Mouse (Mus musculus) heart, postnatal 14 days (tissue): Measurements from ENCODE around the gene Ankrd11. TPM values are rescaled to one million over a fixed set of nuclear protein-coding genes. Genes with fewer than 3 reads are reported as not detected.

Experiments used
- DNase-seq, 2 experiments: peaks; one replicate each; pipeline ENCODE4 v3.0.0; 2021 to 2022
- intact Hi-C: fragments of 180-260 bp; cut with DNase I; formaldehyde crosslinking; loops from one replicate; pipeline ENCODE4 v1.15.1; 2025
- total RNA-seq, 2 experiments: library from RNA; stranded (reverse); gene quantifications; 2 replicates each; pipeline ENCODE4 v1.2.3; 2021

Gene Ankrd11
- total RNA-seq, 2 experiments from 2014 or later = 75.3 to 80.8 TPM

DNA sequence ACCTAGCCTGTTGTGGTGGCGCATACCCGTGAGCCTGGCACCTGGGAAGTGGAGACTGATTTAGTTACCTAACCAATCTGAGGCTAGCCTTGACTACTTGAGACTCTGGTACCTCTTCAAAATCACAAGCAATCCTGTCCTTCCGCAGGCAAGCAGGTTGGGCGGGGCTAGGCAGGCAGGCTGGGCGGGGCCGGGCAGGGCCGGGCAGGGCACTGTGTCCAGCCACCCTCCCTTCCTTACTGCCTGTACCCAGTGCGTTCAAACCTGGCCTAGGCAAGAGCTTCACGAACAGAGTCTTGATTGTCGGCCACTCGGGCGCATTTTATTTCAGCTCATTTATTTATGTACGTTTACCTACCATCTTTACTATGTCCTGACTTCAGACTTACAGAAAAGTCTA, 182.2 kb downstream of the Ankrd11 start:
- intact Hi-C loops = no loop called here

DNA sequence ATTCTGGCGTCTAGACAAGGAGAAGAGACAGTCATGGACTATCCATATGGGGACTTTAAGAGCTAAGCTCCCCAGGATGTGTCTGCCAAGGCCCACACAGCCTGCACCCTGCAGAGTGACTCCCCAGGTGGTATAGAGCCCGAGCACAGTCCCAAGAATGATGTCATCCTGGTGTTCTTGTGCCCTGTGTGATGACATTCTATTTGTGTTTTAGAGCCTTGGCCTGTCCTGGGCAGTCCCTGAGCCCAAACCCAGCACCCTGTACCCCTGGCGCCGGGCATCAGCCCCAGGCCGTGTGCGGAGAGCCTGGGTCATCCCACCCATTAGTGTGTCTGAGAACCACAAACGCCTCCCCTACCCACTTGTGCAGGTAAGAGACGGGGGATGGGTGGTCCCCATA, 185.8 kb downstream of the Ankrd11 start:
- intact Hi-C loops = no loop called here
- no peak for DNase-seq

More for the DNA sequence above, 182.2 kb downstream of the Ankrd11 start:
- no peak for DNase-seq

DNA sequence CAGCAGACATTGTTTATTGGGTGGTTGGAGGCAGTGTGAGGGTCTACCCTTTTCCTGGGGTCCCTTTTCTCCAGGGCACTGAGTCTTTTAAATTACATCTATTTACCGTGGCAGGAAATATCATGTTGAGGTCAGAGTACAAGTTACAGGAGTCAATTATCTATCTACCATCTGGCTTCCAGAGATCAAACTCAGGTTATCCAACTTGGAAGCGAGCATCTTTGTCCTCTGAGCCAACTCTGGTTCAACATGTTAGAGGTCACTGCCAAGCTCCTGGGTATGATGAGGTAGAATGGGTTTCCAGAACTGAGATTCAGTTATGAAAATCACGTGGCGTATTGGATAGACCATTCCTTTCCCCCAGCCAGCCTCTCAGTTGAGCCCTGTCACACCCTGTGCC, 187.0 kb downstream of the Ankrd11 start:
- no peak for DNase-seq
- intact Hi-C loops = no loop called here

DNA sequence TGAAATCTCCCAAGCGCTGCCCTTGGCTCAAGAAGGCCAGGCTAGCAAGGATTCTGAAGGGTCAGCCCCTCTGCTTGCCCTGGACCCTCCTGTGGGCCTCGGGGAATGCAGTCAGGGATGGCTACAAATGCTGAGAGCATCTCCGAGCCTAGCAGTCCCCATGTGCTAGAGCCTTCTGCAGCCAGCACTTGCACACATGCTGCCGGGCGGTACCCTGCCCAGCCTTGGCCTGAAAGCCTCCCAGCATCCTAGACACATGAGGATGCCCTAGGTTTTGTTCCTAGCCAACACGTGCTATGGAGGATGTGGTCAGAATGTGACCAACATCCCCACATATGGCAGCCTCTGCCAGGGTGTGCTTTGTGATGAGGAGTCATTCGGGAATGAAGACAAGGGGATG, 187.7 kb downstream of the Ankrd11 start:
- intact Hi-C loops = no loop called here

DNA sequence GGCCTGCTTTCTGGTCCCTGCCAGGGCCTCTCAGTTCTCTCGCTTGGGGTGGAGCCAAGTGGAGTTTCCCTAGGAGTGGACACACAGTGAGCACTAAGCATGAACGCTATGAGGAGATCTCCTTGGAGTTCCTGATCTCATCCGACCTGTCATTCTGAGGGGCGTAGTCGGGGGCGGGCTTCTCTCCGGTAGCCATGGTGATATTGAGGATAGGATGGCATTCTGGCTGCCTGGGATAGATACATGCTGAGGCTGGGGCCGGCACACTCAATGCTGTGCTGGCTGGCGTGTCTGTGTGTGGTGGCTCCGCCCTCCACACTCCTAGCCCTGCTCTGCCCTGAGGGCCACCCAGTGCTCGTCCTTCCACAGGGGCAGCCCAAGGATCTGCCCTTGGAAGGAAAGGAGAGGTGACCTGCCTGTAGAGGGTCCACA, 188.7 kb downstream of the Ankrd11 start:
- intact Hi-C loops = no loop called here
- peak in 1 of 2 experiments; percentile 30 for DNase-seq

More for the DNA sequence above, 187.7 kb downstream of the Ankrd11 start:
- no peak for DNase-seq

DNA sequence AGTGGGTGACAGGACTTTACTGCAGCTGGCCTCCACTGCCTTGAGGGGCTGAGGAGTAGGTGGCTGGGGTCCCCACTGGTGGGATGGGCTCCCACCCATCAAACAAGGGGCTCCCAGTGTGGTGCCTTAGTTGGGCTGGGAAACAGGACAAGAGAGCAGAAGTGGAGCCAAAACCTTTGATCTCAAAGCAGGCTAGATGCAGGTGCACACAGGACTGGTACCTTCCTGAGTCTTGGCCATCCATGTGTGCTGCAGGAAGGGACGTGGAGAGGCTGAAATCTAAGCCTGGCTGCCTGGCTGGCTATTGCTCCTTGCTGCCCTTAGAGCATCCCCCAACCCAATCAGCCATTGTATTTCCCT, 189.6 kb downstream of the Ankrd11 start:
- intact Hi-C loops = no loop called here
- DNase-seq = no peak

DNA sequence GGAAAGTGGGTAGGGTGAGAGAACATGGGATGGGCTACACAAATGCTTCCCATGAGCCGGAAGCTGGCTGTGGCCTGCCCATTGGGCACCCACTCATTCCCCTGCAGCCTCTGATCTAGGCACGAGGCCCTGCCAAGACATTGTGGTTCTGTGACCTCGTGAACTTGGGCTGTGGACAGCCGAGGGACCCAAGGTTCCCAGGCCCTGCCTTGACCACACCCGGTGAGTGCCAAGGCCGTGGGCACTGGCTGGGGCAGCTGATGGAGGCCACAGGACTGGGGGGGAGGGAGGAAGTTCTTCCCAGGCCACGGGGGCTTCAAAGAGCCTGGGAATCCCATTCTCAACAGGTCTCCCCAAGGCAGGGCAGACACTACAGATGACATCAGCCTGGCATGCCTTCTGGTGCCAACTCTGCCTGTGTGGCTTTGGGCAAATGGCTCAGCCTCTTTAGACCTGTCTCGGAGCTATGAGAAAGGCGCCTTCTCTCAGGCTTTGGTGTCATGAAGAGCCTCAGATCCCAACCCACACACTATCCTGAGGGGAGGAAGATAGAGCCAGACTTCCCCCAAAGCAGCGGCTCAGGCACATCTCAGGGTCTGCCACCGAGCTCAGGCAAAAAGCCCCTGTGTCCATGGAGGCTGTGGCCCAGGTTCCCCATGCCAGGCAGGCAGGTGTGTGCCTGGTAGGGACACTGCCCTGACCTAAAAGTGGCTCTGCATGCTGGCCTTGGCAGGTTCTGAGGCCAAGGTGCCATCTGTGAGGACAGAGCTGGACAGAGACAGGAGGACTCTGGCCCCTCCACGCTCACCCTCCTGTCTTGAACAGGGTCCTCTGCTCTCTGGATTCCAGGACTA, 190.2 kb downstream of the Ankrd11 start:
- DNase-seq = no peak
- intact Hi-C loops = no loop called here

DNA sequence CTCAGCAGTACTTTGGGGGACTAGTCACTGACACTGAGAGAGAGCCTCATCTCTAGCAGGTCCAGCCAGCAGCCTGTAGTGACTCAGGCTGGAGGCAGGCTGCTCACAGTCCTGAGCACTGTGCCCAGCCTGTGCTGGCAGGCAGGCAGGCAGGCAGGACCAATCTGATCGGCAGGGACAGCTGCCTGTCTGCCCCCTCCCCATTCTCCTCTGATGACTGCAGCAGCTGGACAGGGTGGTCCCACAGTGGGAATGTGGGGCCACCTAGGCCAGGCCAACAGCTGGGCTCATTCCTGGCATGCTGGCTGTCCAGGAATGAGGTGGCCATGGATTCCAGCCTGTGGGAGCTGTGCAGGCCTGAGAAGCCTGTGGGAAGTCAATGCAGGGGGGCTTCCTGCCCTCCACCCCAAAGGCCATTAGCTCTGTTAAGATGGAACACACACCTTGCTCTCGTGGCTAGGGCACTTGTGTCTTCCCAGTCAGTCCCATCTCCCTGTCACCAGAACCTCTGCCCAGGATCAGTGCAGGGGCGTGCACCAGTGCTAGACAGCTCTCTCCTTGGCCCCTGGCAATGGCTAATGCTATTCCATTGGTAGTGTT, 191.3 kb downstream of the Ankrd11 start:
- DNase-seq = no peak
- intact Hi-C loops = no loop called here

DNA sequence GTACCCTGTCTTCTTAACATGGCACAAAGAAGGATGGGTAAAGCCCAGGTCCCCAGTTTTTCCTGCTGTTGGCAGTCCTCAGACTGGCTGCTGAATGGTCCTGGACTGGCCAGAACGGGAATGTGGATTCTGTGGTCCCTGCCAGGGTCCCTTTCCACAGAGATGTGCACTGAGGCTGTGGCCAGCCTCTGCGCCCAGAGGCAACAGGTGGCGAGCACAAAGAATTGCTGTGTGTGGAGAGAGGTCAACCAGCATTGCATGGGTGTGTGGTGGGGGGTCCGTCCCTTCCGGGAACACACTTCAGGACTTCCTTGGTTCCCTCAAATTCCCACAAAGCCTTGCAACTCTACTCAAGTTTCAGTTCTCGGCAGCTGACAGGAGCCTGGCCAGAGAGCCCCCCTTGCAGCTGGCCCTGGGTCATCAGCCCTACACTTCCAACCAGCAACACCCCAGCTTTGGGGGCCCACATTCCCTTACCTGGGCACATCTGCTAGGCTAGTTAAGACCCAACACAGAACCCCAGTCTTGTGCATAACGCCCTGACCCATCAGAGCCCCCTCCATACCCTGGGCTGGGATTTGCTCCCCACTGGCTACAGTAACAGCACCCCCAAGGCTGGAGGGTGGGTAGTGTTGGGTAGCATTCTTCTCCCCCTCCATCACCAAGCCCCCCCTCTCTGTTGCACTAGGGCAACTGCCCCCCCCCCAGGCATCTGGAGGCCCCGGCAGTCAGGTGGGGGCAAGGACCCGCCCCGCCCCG, 192.7 kb downstream of the Ankrd11 start:
- intact Hi-C loops = no loop called here
- DNase-seq = no peak

DNA sequence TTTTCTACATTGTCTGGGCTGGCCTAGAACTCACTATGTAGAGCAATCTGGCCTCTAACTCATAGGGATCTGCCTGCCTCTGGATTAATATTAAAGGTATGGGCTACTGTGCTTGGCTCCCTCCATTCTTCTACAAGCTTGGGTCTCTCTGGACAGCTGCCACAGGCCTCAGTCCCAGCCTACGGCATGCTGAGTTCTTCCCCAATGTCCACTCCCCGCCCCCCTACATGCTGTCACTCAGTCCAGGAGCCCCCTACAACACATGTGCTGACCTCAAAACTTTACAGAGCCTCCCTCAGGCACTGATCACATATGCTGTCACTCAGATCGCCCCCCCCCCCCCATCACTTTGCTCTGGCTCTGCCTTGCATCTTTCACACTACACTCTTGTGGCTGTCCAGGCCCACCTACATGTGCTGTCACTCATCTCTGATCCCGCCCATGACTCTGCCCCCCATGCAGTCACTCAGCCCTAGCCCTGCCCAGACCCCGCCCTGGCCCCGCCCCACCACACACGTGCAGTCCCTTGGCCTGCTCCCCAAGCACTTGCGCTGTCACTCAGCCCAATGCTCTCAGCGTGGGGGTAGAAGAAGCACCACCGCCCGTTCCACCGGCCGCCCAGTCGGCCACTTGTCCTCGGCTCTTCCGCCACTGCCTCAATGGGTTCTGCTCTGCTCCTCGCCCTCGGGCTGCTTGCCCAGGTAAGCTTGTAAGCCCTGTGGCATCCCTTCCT, 194.1 kb downstream of the Ankrd11 start, which contains the start of gene Cdh15:
Gene Cdh15 (plus strand): TSS at position 138 of the 733 bp plus-strand sequence.
- intact Hi-C loops = no loop called here
- DNase-seq = peak; percentile 27 to 57

DNA sequence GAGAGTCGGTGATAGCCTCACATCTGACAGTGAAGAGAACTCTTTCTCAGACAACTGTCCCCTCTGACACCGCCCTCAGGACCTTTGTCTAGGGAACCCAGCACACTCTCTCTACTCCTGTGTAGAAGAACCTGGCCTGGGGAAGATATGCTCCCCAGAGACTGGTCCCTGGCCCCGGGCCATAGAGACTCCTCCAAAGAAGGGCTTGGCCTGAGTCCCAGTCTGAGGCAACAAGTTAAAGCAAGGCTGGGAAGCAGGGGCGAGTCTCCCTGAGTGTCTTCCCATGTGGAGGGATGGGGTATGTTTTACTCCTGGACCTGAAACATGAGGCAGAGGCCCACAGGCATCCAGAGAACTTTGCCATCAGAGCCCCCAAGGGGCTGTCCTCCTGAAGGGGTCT, 196.4 kb downstream of the Ankrd11 start:
- intact Hi-C loops = no loop called here
- DNase-seq = peak; percentile 43 to 66

DNA sequence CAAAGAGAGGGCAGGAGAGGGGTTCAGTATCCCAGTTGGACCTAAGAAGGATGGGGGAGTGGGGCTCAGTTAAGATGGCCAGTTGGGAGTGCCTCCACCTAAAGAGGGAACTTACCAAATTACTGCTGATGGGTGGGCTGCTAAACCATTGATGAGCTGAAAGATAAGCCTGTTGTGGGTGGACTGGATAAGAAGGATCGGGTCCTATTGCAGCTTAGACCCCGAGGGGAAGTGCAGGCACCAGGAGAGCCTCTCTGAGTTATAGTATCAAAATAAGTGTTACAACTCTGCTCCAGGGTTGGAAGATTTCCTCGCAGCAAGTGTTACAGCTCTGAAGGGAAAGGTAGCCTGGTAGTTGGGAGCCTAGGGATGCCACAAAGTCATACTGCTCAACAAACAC, 197.9 kb downstream of the Ankrd11 start:
- intact Hi-C loops = no loop called here
- DNase-seq = no peak

DNA sequence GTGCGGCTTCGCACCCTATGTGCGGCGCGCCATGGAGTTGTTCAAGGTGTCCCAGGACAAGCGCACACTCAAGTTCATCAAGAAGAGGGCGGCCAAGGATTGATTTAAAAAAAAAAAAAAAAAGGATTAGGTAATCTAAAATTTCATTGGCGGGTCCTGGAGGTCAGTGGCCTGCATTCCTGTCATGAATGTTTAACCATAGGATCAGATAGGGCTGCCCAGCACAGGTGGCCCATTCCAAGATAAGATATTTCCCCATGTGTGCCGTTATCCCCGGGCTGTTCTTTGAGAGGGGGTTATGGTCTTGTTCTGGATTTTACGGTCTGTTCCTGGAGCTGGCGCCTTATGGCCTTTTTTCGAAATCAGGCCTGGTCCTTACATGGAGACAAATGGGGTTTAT, 205.4 kb downstream of the Ankrd11 start:
- DNase-seq = no peak
- intact Hi-C loops = loop anchor here (5.0 kb wide), 3 partner anchors 231 to 366 kb away; partner anchors contain the start of gene Rpl13

DNA sequence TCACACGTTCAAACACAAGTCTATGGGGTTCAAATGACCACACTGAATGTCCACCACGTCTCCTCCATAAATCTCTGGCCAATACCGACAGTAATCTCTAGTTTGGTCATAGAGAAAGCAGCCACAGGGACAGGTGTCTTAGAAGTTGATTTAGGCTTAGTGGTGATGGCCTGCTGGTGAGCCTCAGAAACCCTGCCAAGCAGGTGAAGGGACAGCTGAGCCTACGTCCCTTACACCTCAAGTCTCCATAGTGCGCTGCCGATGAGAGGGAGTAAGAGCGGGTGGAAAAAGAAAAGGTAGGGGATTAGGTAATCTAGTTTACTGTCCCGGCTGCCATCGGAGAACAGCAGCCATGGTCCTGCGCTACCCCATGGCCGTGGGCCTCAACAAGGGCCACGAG, 205.9 kb downstream of the Ankrd11 start:
- intact Hi-C loops = loop anchor here (5.0 kb wide), 3 partner anchors 231 to 366 kb away; partner anchors contain the start of gene Rpl13
- no peak for DNase-seq

DNA sequence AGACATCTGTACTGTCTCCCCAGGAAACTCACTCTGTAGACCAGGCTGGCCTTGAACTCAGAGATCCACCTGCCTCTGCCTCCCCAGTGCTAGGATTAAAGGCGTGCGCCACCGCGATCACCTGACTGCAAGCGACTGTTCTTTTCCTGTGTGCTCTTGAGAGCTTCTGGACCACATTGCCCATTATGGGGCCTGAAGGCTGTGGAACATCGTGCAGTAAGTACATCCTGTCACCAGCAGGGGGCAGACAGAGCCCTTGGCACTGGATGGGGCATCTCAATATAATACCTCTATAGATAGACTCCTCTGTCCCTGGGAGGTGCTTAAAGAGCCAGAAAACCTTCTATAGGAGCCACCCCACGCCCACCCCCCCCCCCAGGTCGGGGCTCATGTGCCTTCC, 207.1 kb downstream of the Ankrd11 start:
- peak; percentile 74 to 85 for DNase-seq
- intact Hi-C loops = loop anchor here (5.0 kb wide), 3 partner anchors 232 to 367 kb away; partner anchors contain the start of gene Rpl13

DNA sequence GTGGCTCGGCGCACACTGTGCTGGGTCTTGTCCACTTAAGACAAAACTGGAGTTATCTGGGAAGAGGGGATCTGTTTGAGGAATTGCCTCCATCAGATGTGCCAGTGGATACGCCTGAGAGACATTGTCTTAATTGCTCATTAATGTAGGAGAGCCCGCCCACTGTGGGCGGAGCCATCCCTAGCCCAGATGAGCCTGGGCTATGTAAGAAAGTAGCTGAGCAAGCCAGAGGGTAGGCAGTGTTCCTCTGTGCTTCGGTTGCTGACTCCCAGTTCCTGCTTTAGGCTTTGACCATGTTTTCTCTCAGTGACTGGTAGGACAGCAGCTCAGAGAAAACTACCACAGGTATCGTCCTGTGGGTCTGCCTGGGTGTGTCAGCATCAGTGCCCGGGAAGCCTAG, 207.7 kb downstream of the Ankrd11 start:
- intact Hi-C loops = no loop called here
- DNase-seq = no peak
